Mouse (Mus musculus) gastrocnemius, adult 2 months (tissue): Measurements from ENCODE around the gene Gm37240. TPM values are rescaled to one million over a fixed set of nuclear protein-coding genes. Genes with fewer than 3 reads are reported as not detected.

Source experiments
- DNase-seq: peaks from one replicate; pipeline ENCODE4 v3.0.0; 2022
- H3K27ac ChIP-seq: fragments of 200-600 bp; 2 replicates; pipeline ENCODE4 v1.8.1; 2022; ENCODE audit warnings: mild to moderate bottlenecking
- H3K4me3 ChIP-seq: fragments of 200-600 bp; 2 replicates; pipeline ENCODE4 v1.8.1; 2022; ENCODE audit warnings: mild to moderate bottlenecking, moderate library complexity
- CTCF ChIP-seq: fragments of 200-600 bp; IDR thresholded peaks from 2 replicates; pipeline ENCODE4 v1.8.1; 2022; ENCODE audit warnings: antibody characterized with exemption, mild to moderate bottlenecking, moderate library complexity
- intact Hi-C: fragments of 180-260 bp; cut with DNase I; formaldehyde crosslinking; loops from one replicate; pipeline ENCODE4 v1.15.1; 2025
- total RNA-seq, 2 experiments: library from RNA; stranded (reverse); gene quantifications; 2 replicates each; pipeline ENCODE4 v1.2.3; 2021

Gene Gm37240
- total RNA-seq, 2 experiments from 2014 or later: 34.5 to 37.4 TPM

GRCm38 (mm10) chr3:84646007-84646290 lies 1241.4 kb downstream of the Gm37240 start:
- Histone ChIP-seq H3K4me3 (no peak overlapping the region), H3K27ac (no peak overlapping the region)
- TF ChIP-seq CTCF: no peak
- no peak for DNase-seq
- intact Hi-C loops: no loop called here

- TF ChIP-seq CTCF: no peak
- Histone ChIP-seq H3K27ac (peak overlapping the region; percentile 16; the same call in 1 of the 2 replicates), H3K4me3 (no peak overlapping the region)
- intact Hi-C loops: no loop called here
- DNase-seq: no peak
Observed at GRCm38 (mm10) chr3:84645156-84646006, 1241.9 kb downstream of the Gm37240 start.

GRCm38 (mm10) chr3:84642942-84643341 lies 1244.4 kb downstream of the Gm37240 start:
- no peak overlapping the region for H3K4me3 ChIP-seq
- no peak for TF ChIP-seq CTCF
- intact Hi-C loops: no loop called here
- DNase-seq: no peak
- H3K27ac ChIP-seq: no peak overlapping the region

GRCm38 (mm10) chr3:84641391-84641790 lies 1245.9 kb downstream of the Gm37240 start:
- H3K27ac ChIP-seq: no peak overlapping the region
- H3K4me3 ChIP-seq: no peak overlapping the region
- no peak for TF ChIP-seq CTCF
- DNase-seq: no peak
- intact Hi-C loops: no loop called here

GRCm38 (mm10) chr3:84640536-84640935 lies 1246.8 kb downstream of the Gm37240 start:
- intact Hi-C loops: no loop called here
- no peak for TF ChIP-seq CTCF
- no peak overlapping the region for H3K27ac ChIP-seq

GRCm38 (mm10) chr3:84639767-84640500 lies 1247.4 kb downstream of the Gm37240 start:
- no peak overlapping the region for H3K4me3 ChIP-seq
- DNase-seq: no peak
- intact Hi-C loops: no loop called here
- H3K27ac ChIP-seq: no peak overlapping the region
- TF ChIP-seq CTCF: no peak

More at GRCm38 (mm10) chr3:84640536-84640935, 1246.8 kb downstream of the Gm37240 start:
- H3K4me3 ChIP-seq: no peak overlapping the region
- DNase-seq: no peak

- no peak for DNase-seq
- Histone ChIP-seq H3K4me3 (no peak overlapping the region), H3K27ac (no peak overlapping the region)
- TF ChIP-seq CTCF: no peak
- intact Hi-C loops: no loop called here
Observed at GRCm38 (mm10) chr3:84638858-84639257, 1248.5 kb downstream of the Gm37240 start.

GRCm38 (mm10) chr3:84637890-84638578 lies 1249.3 kb downstream of the Gm37240 start:
- DNase-seq: no peak
- Histone ChIP-seq H3K27ac (no peak overlapping the region), H3K4me3 (no peak overlapping the region)
- intact Hi-C loops: no loop called here
- TF ChIP-seq CTCF: no peak

- Histone ChIP-seq H3K27ac (no peak overlapping the region), H3K4me3 (no peak overlapping the region)
- intact Hi-C loops: no loop called here
- DNase-seq: no peak
- TF ChIP-seq CTCF: no peak
Observed at GRCm38 (mm10) chr3:84637095-84637494, 1250.2 kb downstream of the Gm37240 start.

- intact Hi-C loops: no loop called here
- Histone ChIP-seq H3K27ac (no peak overlapping the region), H3K4me3 (no peak overlapping the region)
- no peak for DNase-seq
- TF ChIP-seq CTCF: no peak
Observed at GRCm38 (mm10) chr3:84631586-84631985, 1255.7 kb downstream of the Gm37240 start.

- intact Hi-C loops: no loop called here
- TF ChIP-seq CTCF: no peak
Observed at GRCm38 (mm10) chr3:84622026-84622425, 1265.3 kb downstream of the Gm37240 start.

GRCm38 (mm10) chr3:84619725-84620124 lies 1267.6 kb downstream of the Gm37240 start:
- no peak for DNase-seq
- Histone ChIP-seq H3K4me3 (no peak overlapping the region), H3K27ac (no peak overlapping the region)
- TF ChIP-seq CTCF: no peak
- intact Hi-C loops: loop anchor here (5.0 to 10.0 kb wide), 2 partner anchors 73 to 285 kb away; no protein-coding TSS in a partner anchor

More at GRCm38 (mm10) chr3:84622026-84622425, 1265.3 kb downstream of the Gm37240 start:
- Histone ChIP-seq H3K27ac (no peak overlapping the region), H3K4me3 (no peak overlapping the region)
- DNase-seq: no peak

GRCm38 (mm10) chr3:84619056-84619455 lies 1268.3 kb downstream of the Gm37240 start:
- TF ChIP-seq CTCF: no peak
- intact Hi-C loops: loop anchor here (5.0 to 10.0 kb wide), 2 partner anchors 73 to 286 kb away; no protein-coding TSS in a partner anchor
- Histone ChIP-seq H3K4me3 (no peak overlapping the region), H3K27ac (no peak overlapping the region)
- no peak for DNase-seq
